ENCODE assay signal across 8 mouse cellular contexts in genomic region chr10:68248281-68249015, GRCm38 (mm10). TPM values are rescaled to one million over a fixed set of nuclear protein-coding genes. Genes with fewer than 3 reads are reported as not detected.
DNase-seq lines count a peak whose midpoint lies in the region; ATAC-seq and TF ChIP-seq lines count a peak whose summit lies in the region.

No protein-coding gene starts in this region.

- DNase-seq in adrenal gland, postnatal 36 days, result peak; percentile 23 to 30
- DNase-seq in adrenal gland, postnatal 10 days, result no peak
- no peak for DNase-seq in layer of hippocampus, adult 2 months (ENCODE audit: low spot score in 2 of 2)
- no peak for DNase-seq in layer of hippocampus, adult 9-10 months (ENCODE audit: low spot score)
- no peak for DNase-seq in Patski (ENCODE audit: low read depth, low spot score)
- DNase-seq in mesoderm, embryonic 11.5 days (ENCODE audit: low read depth, low spot score), result peak; percentile 18
- DNase-seq in cerebellum, postnatal 10 days, result no peak
- DNase-seq in forebrain, embryonic 10.5 days (ENCODE audit: extremely low spot score, low spot score), result no peak

- peak overlapping the region; percentile 22; the same call in 1 of the 2 replicates for H3K4me3 ChIP-seq in layer of hippocampus, adult 2 months
- H3K4me3 ChIP-seq in forebrain, embryonic 10.5 days, result no peak overlapping the region

- 76% methylated on average over 9 of the region's 9 CpGs for whole genome bisulfite sequencing in forebrain, embryonic 10.5 days

- 0 out of 2 replicates have a peak, but pooled peaks cover 5% of the 10 kb centered on the region for H3K36me3 ChIP-seq in forebrain, embryonic 10.5 days (replicated peaks)

- peaks cover 12% of the 10 kb centered on the region; the same call in 1 of the 2 replicates for H3K4me1 ChIP-seq in forebrain, embryonic 10.5 days

- no peaks in the 10 kb centered on the region for H3K9me3 ChIP-seq in forebrain, embryonic 10.5 days

- POLR2A ChIA-PET in Patski (lab: Charles Lee), result interaction anchor here (0.6 to 1.7 kb wide), 8 partner anchors 28 to 112 kb away, joined by 3 to 6 read pairs (median 4); no protein-coding TSS in a partner anchor

- peak overlapping the region; percentile 67 for H3K27ac ChIP-seq in layer of hippocampus, adult 2 months
- H3K27ac ChIP-seq in forebrain, embryonic 10.5 days, result no peak overlapping the region

- ATAC-seq in Patski, result peak; percentile 87

- H3K27me3 ChIP-seq in Patski, result no peaks in the 10 kb centered on the region
- H3K27me3 ChIP-seq in forebrain, embryonic 10.5 days (ENCODE audit: poor library complexity, severe bottlenecking), result no peaks in the 10 kb centered on the region

- no peak for TF ChIP-seq CTCF in layer of hippocampus, adult 2 months (conservative IDR thresholded peaks at IDR 0.05)
- TF ChIP-seq CTCF in Patski (IDR thresholded peaks at IDR 0.05), result no peak

- CTCF ChIA-PET in Patski (lab: Charles Lee), result interaction anchor here (0.7 to 2.4 kb wide), 8 partner anchors 10 to 41 kb away, joined by 3 to 9 read pairs (median 3); no protein-coding TSS in a partner anchor

- in situ Hi-C loops in Patski (cut with MboI; ENCODE audit: low pct_unique_long_range_greater_than_20kb), result loop anchor here (5.0 kb wide), 1 partner anchor 81 kb away; no protein-coding TSS in a partner anchor

RNA-seq across cellular contexts. Expression of gene Arid5b, which starts 30.1 kb away (rescaled TPM):
- 10 to 100 TPM; 27.3 to 33.9 TPM for total RNA-seq in adrenal gland, postnatal 36 days (2021)
- total RNA-seq in adrenal gland, postnatal 10 days (2021), result 10 to 100 TPM; 25.8 to 31.5 TPM
- 10 to 100 TPM; 25.5 to 27.2 TPM for total RNA-seq in layer of hippocampus, adult 2 months (2021)
- 70.3 TPM for polyA plus RNA-seq in Patski (2021)
- polyA plus RNA-seq in forebrain, embryonic 10.5 days (2016; fragmentation: Nextera tagmentation; extraction: Ambion mirVana), result 9.4 and 10.5 TPM in 2 replicates

Comparison
In these comparisons a context has a peak if more than half of its experiments do, and no peak if none do; other contexts are left out.
1. DNase-seq: peak in adrenal gland, postnatal 36 days (2 of 2) and mesoderm, embryonic 11.5 days (single experiment); none in adrenal gland, postnatal 10 days (single experiment), layer of hippocampus, adult 2 months (0 of 2), layer of hippocampus, adult 9-10 months (single experiment), Patski (single experiment), cerebellum, postnatal 10 days (0 of 2) and forebrain, embryonic 10.5 days (single experiment).